In genomic region chr3:102717586-102718285, GRCm38 (mm10) we compare ENCODE assay signal across 25 mouse cellular contexts.
"Had no signal": no experiment of that assay in that cellular context is flagged by ENCODE, and none has a peak within 500 bp of the region (broad histone marks: within the 10 kb centered on the region; RNA-seq: fewer than 3 reads in every experiment).

No protein-coding gene starts in this region.

- H3K27ac ChIP-seq: gastrocnemius, adult 2 months; heart, embryonic 10.5 days; hindbrain, embryonic 13.5 days; hindbrain, embryonic 15.5 days; intestine, embryonic 15.5 days; kidney, embryonic 15.5 days; kidney, postnatal 0 days; limb, embryonic 13.5 days; limb, embryonic 15.5 days; liver, embryonic 12.5 days; liver, embryonic 14.5 days had no signal

- H3K4me2 ChIP-seq: heart, embryonic 12.5 days; hindbrain, embryonic 13.5 days; hindbrain, embryonic 15.5 days; intestine, embryonic 15.5 days; kidney, embryonic 15.5 days; limb, embryonic 13.5 days; limb, embryonic 15.5 days; liver, embryonic 12.5 days had no signal

- H3K27me3 ChIP-seq: hindbrain, embryonic 15.5 days; intestine, embryonic 15.5 days; kidney, embryonic 15.5 days; limb, embryonic 13.5 days; limb, embryonic 15.5 days; liver, embryonic 12.5 days had no signal

- ATAC-seq: inflammation-experienced regulatory T-cells, adult 6 months; intestine, embryonic 15.5 days; intestine, postnatal 0 days; liver, embryonic 12.5 days had no signal

- H3K9me3 ChIP-seq: heart, embryonic 10.5 days; heart, embryonic 12.5 days; hindbrain, embryonic 13.5 days; hindbrain, embryonic 15.5 days; intestine, embryonic 15.5 days; kidney, embryonic 15.5 days; limb, embryonic 13.5 days; limb, embryonic 15.5 days; liver, embryonic 12.5 days had no signal

- H3K36me3 ChIP-seq: heart, embryonic 10.5 days; heart, embryonic 12.5 days; hindbrain, embryonic 13.5 days; hindbrain, embryonic 15.5 days; intestine, embryonic 15.5 days; kidney, embryonic 15.5 days; limb, embryonic 13.5 days; limb, embryonic 15.5 days; liver, embryonic 12.5 days had no signal

- H3K4me3 ChIP-seq: gastrocnemius, adult 2 months; heart, embryonic 10.5 days; heart, embryonic 12.5 days; hindbrain, embryonic 13.5 days; hindbrain, embryonic 15.5 days; intestine, embryonic 15.5 days; kidney, embryonic 15.5 days; limb, embryonic 13.5 days; limb, embryonic 15.5 days; liver, embryonic 12.5 days had no signal

- H3K4me1 ChIP-seq: hindbrain, embryonic 15.5 days; intestine, embryonic 15.5 days; limb, embryonic 13.5 days had no signal

- H3K9ac ChIP-seq: heart, embryonic 12.5 days; hindbrain, embryonic 13.5 days; hindbrain, embryonic 15.5 days; intestine, embryonic 15.5 days; kidney, embryonic 15.5 days; limb, embryonic 13.5 days; limb, embryonic 15.5 days; liver, embryonic 12.5 days; liver, embryonic 14.5 days had no signal

- DNase-seq: gastrocnemius, adult 2 months; gastrocnemius, postnatal 14 days; gastrocnemius, postnatal 36 days; heart, adult 18-20 months; heart, postnatal 10 days; kidney, adult 18-20 months; kidney, adult 8-10 months; kidney, postnatal 14 days; kidney, postnatal 36 days; layer of hippocampus, adult 9-11 months; layer of hippocampus, postnatal 36 days; left cerebral cortex, postnatal 4 days had no signal
